Mouse (Mus musculus): ENCODE data around the gene Srrm2. TPM values are rescaled to one million over a fixed set of nuclear protein-coding genes. Genes with fewer than 3 reads are reported as not detected.

The Srrm2 gene
- total and polyA plus RNA-seq, 3 experiments, result 26.7 to 383 (median 90.4) TPM

DNA sequence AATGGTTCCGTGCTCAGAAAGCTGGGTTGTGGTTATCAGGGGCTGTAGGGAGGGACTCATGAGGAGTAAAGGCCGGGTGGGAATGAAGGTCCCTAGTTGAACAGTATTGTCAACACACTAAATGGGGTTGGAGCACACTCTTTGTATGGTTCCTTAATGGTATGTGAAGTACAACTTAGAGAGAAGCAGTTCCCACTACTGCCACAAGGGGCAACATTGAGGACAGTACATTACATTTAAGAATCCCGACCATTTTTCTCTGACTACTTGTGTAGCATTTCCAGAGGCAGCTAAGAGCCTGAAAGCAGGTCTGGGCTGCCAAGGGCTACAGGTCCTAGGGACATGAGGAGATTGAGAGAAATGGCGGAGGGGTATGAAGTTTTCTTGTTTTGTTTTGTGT is 50.8 kb downstream of the Srrm2 start:
- dilution Hi-C loops (cut with MboI; ENCODE audit: extremely low pct_ligation_motif_present, extremely low pct_unique_long_range_greater_than_20kb, low sequenced_read_pairs), result no loop called here
- H3K9ac ChIP-seq (ENCODE audit: insufficient read depth, low read depth), result no peak overlapping the region
- H3K4me1 ChIP-seq (ENCODE audit: control insufficient read depth in 1 of 2, insufficient read depth in 2 of 2), result peaks cover 4 to 5% of the 10 kb centered on the region in 2 experiments; a peak in 1 of 4 replicates
- H3K36me3 ChIP-seq (replicated peaks in 1 of 2; ENCODE audit: control insufficient read depth in 1 of 2, insufficient read depth in 1 of 2, low read length in 1 of 2), result no peaks in the 10 kb centered on the region
- TF ChIP-seq JUND (conservative IDR thresholded peaks at IDR 0.05; ENCODE audit: low read depth, low read length) (no peak), CTCF (conservative IDR thresholded peaks at IDR 0.05 in 1 of 2, IDR thresholded peaks at IDR 0.05 in 1 of 2; ENCODE audit: low read depth in 2 of 2, low read length in 2 of 2) (peak; percentile 68 to 96), RAD21 (IDR thresholded peaks at IDR 0.05; ENCODE audit: low read depth, low read length) (peak; percentile 11), SMC3 (IDR thresholded peaks at IDR 0.05; ENCODE audit: low read depth, low read length) (peak; percentile 21; the same call in 1 of the 2 replicates), MYC (IDR thresholded peaks at IDR 0.05; ENCODE audit: low read depth, low read length) (peak; percentile 23; the same call in 1 of the 2 replicates)
- peak; percentile 76 for DNase-seq (ENCODE audit: extremely low read depth)
- H3K4me2 ChIP-seq (ENCODE audit: insufficient read depth, low read depth, poor library complexity, severe bottlenecking), result no peak overlapping the region; the same call in 1 of the 2 replicates
- no peaks in the 10 kb centered on the region for H3K9me3 ChIP-seq (replicated peaks; ENCODE audit: low read length)
- H3K79me2 ChIP-seq (replicated peaks; ENCODE audit: control insufficient read depth, extremely low read depth, insufficient read depth, poor library complexity, severe bottlenecking), result no peaks in the 10 kb centered on the region
- no peak overlapping the region for H3K27ac ChIP-seq (ENCODE audit: insufficient read depth, low read depth)
- H3K4me3 ChIP-seq (replicated peaks in 1 of 3; ENCODE audit: low read depth in 2 of 3, low read length in 2 of 3, poor library complexity in 1 of 3), result no peak overlapping the region
- H3K27me3 ChIP-seq (replicated peaks), result no peaks in the 10 kb centered on the region
- in situ Hi-C loops (cut with MboI; ENCODE audit: low pct_ligation_motif_present, low pct_unique_long_range_greater_than_20kb, low sequenced_read_pairs), result no loop called here

DNA sequence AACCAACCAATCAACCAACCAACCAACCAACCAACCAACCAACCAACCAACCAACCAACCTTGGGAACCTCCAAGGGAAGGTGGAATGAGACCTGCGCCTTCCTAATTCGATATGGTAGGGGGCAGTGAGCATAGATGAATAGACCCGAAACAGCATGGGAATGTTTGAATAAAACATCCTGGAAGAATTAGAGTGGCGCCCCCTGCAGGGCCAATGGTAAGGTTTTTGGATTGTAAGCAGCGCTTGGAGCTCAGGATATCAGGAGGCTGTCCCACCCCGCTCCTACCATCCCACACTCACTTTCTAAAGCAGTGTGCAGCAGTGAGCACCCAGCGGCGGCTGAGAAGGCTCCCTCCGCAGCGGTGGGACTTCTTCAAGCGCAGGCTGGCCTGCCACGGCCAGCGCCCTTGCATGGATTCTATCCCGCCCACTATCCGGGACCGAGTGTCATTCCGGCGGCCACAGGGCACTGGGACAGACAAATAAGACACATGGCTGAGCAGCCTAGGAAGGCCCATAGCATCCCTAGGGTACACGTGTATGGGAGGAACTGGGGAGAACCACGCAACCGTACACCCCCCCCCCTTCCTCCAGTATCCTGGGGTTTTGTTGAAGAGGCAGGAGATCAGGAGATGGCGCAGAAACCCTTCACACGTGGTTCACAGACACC is 52.9 kb downstream of the Srrm2 start:
- DNase-seq (ENCODE audit: extremely low read depth), result no peak
- TF ChIP-seq RAD21 (IDR thresholded peaks at IDR 0.05; ENCODE audit: low read depth, low read length), result no peak; the same call in 1 of the 2 replicates
- peak in 1 of 2 experiments; percentile 50; a peak in 2 of 4 replicates for TF ChIP-seq CTCF (conservative IDR thresholded peaks at IDR 0.05 in 1 of 2, IDR thresholded peaks at IDR 0.05 in 1 of 2; ENCODE audit: low read depth in 2 of 2, low read length in 2 of 2)
- 0 out of 2 replicates have a peak, but pooled peaks have one; percentile 18 for TF ChIP-seq SMC3 (IDR thresholded peaks at IDR 0.05; ENCODE audit: low read depth, low read length)
- Histone ChIP-seq H3K9me3 (replicated peaks; ENCODE audit: low read length) (no peaks in the 10 kb centered on the region), H3K4me1 (ENCODE audit: control insufficient read depth in 1 of 2, insufficient read depth in 2 of 2) (peaks cover 4 to 5% of the 10 kb centered on the region in 2 experiments; a peak in 1 of 4 replicates), H3K27ac (ENCODE audit: insufficient read depth, low read depth) (no peak overlapping the region), H3K4me2 (ENCODE audit: insufficient read depth, low read depth, poor library complexity, severe bottlenecking) (no peak overlapping the region), H3K9ac (ENCODE audit: insufficient read depth, low read depth) (no peak overlapping the region), H3K4me3 (replicated peaks in 1 of 3; ENCODE audit: low read depth in 2 of 3, low read length in 2 of 3, poor library complexity in 1 of 3) (peak overlapping the region in 1 of 3 experiments; percentile 11), H3K27me3 (replicated peaks) (no peaks in the 10 kb centered on the region), H3K36me3 (replicated peaks in 1 of 2; ENCODE audit: control insufficient read depth in 1 of 2, insufficient read depth in 1 of 2, low read length in 1 of 2) (no peaks in the 10 kb centered on the region), H3K79me2 (replicated peaks; ENCODE audit: control insufficient read depth, extremely low read depth, insufficient read depth, poor library complexity, severe bottlenecking) (no peaks in the 10 kb centered on the region)
- dilution Hi-C loops (cut with MboI; ENCODE audit: extremely low pct_ligation_motif_present, extremely low pct_unique_long_range_greater_than_20kb, low sequenced_read_pairs) (no loop called here), in situ Hi-C loops (cut with MboI; ENCODE audit: low pct_ligation_motif_present, low pct_unique_long_range_greater_than_20kb, low sequenced_read_pairs) (no loop called here)

DNA sequence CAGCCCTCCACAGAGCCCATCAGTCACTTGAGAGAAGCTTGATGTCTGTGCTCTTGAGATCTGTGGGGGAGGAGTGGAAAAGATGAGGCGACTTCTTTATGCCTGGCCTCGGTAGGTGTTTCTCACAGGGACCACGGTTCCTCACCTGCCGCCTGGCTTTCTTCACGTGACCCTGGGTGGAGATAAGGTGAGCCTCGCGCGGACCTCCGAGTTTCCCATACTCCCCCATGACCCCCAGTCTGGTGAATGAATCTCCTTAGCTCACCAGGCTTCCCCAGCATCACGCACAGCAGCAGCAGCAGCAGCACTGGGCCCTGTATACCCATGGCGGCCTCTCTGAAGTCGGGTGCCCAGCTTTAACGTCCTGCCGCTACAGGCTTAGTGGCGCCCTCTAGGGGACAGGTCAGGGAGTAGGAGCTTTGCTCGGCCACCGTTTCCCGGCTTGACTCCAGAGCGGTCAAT is 53.5 kb downstream of the Srrm2 start, which contains the start of the genes Prss32 and Prss41:
Gene Prss32, plus strand, starts transcription at position 44 of the 462 bp plus-strand sequence.
Gene Prss41, minus strand, starts transcription at position 361 of the 462 bp plus-strand sequence.
- no peak within 1 kb of the TSS for H3K27ac ChIP-seq (ENCODE audit: insufficient read depth, low read depth)
- no peaks in the 10 kb centered on the region for H3K27me3 ChIP-seq (replicated peaks)
- 0 out of 2 replicates have a peak, but pooled peaks have one; percentile 35 for TF ChIP-seq MAX (IDR thresholded peaks at IDR 0.05; ENCODE audit: low read length)
- peak; percentile 40 for TF ChIP-seq SMC3 (IDR thresholded peaks at IDR 0.05; ENCODE audit: low read depth, low read length)
- TF ChIP-seq BHLHE40 (IDR thresholded peaks at IDR 0.05; ENCODE audit: low read depth, low read length), result peak; percentile 82
- no peak for TF ChIP-seq ZKSCAN1 (IDR thresholded peaks at IDR 0.05; ENCODE audit: borderline replicate concordance, low read depth, low read length)
- peak; percentile 31; the same call in 1 of the 2 replicates for TF ChIP-seq USF1 (IDR thresholded peaks at IDR 0.05; ENCODE audit: low read depth, low read length)
- TF ChIP-seq RAD21 (IDR thresholded peaks at IDR 0.05; ENCODE audit: low read depth, low read length), result peak; percentile 48
- TF ChIP-seq CTCF (conservative IDR thresholded peaks at IDR 0.05 in 1 of 2, IDR thresholded peaks at IDR 0.05 in 1 of 2; ENCODE audit: low read depth in 2 of 2, low read length in 2 of 2), result peak; percentile 35 to 76; a peak in 3 of 4 replicates
- no peak for TF ChIP-seq POLR2AphosphoS2 (IDR thresholded peaks at IDR 0.05; ENCODE audit: low read depth, low read length)
- 0 out of 2 replicates have a peak, but pooled peaks have one; percentile 37 for TF ChIP-seq TCF12 (IDR thresholded peaks at IDR 0.05; ENCODE audit: low read depth, low read length)
- TF ChIP-seq UBTF (IDR thresholded peaks at IDR 0.05; ENCODE audit: low read depth, low read length), result no peak
- no peak for TF ChIP-seq E2F4 (IDR thresholded peaks at IDR 0.05; ENCODE audit: insufficient replicate concordance, low read depth, low read length)
- peaks cover 4 to 5% of the 10 kb centered on the region in 2 experiments; a peak in 1 of 4 replicates for H3K4me1 ChIP-seq (ENCODE audit: control insufficient read depth in 1 of 2, insufficient read depth in 2 of 2)
- no peak within 1 kb of the TSS for H3K9ac ChIP-seq (ENCODE audit: insufficient read depth, low read depth)
- peak within 1 kb of the TSS; percentile 13; the same call in 1 of the 2 replicates for H3K4me2 ChIP-seq (ENCODE audit: insufficient read depth, low read depth, poor library complexity, severe bottlenecking)
- in situ Hi-C loops (cut with MboI; ENCODE audit: low pct_ligation_motif_present, low pct_unique_long_range_greater_than_20kb, low sequenced_read_pairs), result no loop called here
- H3K36me3 ChIP-seq (replicated peaks in 1 of 2; ENCODE audit: control insufficient read depth in 1 of 2, insufficient read depth in 1 of 2, low read length in 1 of 2), result no peaks in the 10 kb centered on the region
- H3K9me3 ChIP-seq (replicated peaks; ENCODE audit: low read length), result no peaks in the 10 kb centered on the region
- H3K79me2 ChIP-seq (replicated peaks; ENCODE audit: control insufficient read depth, extremely low read depth, insufficient read depth, poor library complexity, severe bottlenecking), result no peaks in the 10 kb centered on the region
- peak within 1 kb of the TSS in 1 of 3 experiments; percentile 11 for H3K4me3 ChIP-seq (replicated peaks in 1 of 3; ENCODE audit: low read depth in 2 of 3, low read length in 2 of 3, poor library complexity in 1 of 3)
- DNase-seq (ENCODE audit: extremely low read depth), result peak; percentile 48
- dilution Hi-C loops (cut with MboI; ENCODE audit: extremely low pct_ligation_motif_present, extremely low pct_unique_long_range_greater_than_20kb, low sequenced_read_pairs), result no loop called here

All from CH12.LX (cell line).